Mouse (Mus musculus): ENCODE data around the gene Efhd2.
A peak's percentile ranks its signal among the peaks of the same experiment; 100 is the strongest.

Efhd2 gene

DNA sequence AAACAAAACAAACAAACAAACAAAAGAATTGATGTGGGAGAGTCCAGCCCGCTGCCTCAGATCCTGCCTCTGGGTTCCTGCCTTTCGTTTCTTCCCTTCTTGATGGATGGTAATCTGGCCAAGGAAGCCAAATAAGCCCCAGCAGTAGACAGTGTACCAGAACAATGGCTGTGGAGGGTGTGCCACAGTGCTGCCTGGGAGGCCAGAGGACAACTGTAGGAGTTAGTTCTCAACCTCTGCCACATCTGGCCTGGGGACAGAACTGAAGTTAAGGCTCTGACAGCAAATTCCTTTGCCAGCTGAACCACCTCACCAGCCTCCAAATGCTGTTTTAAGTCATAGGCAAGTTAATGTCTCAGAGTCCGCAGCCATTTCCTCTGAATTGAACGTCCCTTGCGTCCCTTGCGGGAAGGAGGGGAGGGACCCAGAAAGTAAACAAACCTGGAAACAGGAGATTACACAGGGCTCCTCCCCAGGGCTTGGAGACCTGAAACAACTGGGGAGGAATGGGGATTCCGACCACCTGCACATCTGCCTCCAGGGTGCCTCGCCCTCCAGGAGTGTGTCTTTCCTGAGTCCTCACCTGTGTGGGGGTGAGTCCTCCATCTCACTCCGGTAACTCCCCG is 6.7 kb upstream of the Efhd2 start:
- no peak for DNase-seq (ENCODE audit: low spot score in 2 of 2)

DNA sequence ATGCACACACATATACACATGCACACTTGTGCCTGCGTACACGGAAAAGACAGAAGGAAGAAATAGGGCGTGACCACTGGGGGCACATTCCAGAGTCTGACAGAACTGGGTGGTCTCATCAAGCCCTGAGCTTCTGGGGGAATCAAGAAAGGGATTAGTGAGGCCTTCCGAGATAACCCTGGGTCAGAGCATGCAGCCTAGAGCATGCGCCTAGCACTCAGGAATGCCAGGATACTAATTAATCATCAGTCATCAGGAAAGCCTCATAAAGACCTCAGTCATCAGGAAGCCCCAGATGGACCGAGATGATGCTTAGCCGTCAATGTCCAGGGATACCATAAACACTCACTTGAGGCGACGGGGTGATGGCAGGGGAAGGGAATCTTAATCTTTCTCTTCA is 5.2 kb upstream of the Efhd2 start:
- DNase-seq (ENCODE audit: low spot score in 2 of 2), result no peak

DNA sequence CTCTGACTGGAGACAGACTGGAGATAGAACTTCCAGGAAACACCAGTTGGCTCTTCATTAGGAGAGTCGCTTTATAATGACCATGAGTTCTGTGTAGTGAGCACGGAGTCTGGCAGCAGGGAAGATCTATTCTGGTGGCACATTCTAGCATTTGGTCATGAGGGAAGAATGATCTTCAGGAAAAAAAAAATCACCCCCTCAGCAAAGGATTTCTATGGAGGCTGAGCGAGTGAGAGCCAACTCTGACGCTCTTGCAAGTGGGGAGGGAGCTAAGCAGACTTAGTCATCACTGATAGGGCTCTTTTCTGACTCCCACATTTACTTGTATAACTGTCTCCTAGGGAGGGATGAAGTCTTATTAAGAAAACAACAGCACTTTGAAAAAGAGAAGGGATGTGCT is 4.4 kb upstream of the Efhd2 start:
- DNase-seq (ENCODE audit: low spot score in 2 of 2), result no peak

GRCm38 (mm10) chr4:141878621-141879020 is 3.9 kb upstream of the Efhd2 start:
- no peak for DNase-seq (ENCODE audit: low spot score in 2 of 2)

DNA sequence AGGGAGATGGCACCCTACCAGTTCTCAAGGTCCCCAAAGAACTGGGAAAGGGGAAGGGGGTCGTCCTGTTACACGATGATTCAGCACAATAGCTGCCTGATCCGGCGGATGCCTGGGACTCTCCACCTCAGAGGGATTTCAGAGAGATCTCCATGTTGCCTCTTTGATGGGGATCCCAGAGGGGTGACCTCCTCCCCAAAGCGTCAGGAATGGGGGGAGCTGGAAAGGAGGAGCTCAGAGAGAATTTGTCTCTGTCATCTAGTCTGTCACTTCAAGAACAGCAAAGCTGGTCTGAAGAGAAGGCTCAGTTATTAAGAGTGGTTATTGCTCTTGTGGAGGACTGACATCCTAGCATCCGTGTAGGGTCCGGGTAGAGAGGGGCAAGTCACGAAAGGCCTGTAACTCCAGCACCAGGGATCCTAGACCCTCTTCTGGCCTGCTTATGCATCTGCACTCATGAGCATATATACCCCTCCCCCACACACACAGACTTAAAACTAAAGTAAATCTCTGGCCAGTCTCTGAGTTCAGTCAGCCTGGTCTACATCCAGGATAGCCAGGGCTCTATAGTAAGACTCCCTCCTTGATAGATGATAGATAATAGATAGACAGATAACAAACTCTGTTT is 875 bp upstream of the Efhd2 start:
- no peak for DNase-seq (ENCODE audit: low spot score in 2 of 2)

DNA sequence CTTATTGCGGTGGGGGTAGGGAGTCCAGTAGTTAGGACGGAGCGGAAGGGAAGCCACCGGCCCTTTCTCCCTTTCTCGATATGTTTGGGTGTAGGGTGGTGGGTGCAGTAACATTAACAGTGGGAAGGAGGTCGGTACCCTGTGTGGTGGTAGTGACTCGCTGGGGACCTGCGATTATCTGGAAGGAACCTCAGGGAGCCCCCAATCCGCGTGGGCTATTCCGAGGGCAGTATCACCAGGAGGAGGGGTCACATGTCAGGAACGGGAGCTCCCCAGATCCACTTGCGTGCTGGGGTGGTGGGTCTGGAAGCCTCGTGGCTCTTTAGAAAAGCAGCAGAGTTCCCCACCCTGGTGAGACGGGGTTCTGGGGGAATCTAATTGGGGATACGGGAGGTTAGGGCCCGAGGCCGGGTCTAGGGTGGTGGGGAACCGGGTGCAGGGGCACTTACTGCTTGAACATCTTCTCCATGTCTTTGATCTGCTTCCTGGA is 564 bp downstream of the Efhd2 start:
- no peak for DNase-seq (ENCODE audit: low spot score in 2 of 2)

DNA sequence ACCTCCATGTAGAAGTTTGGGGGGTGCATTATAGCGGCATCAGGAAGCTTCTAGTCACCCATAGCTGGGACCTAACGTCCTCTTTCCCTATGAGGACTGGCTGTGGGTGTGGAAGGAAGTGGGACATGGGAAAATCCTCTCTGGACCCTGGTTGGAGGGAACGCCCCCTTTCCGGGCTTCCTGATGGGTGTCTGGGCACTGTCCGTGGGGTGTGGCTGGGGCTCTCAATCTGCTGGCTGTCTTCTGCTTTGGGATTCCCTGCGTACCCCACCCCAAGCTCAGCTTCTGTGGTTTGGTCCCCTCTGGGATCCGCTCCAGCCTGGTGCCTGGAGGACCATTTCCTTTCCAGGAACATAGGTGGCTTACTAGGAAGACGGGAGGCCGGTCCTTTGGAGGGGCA is 1.7 kb downstream of the Efhd2 start:
- DNase-seq (ENCODE audit: low spot score in 2 of 2), result peak in 1 of 2 experiments; percentile 12

DNA sequence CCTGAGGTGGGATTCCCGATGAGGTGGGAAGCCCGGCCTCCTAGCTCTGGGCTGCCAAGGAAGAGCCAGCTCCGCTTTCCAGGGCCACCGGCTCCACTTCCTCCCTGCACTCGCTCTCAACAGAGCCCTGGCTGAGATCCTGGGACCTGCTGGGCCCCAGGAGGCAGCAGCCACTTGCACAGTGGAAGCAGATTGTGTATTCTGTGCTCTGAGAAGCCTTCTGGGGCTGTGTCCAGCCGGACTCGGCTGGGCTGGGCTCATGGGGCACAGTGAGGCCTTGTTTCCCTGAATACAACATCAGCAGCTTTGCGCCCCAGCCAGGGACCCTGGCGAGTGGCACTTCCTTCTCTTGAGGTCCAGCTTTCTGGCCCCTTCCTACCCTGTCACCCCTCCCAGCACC is 2.8 kb downstream of the Efhd2 start:
- peak; percentile 53 to 69 for DNase-seq (ENCODE audit: low spot score in 2 of 2)

DNA sequence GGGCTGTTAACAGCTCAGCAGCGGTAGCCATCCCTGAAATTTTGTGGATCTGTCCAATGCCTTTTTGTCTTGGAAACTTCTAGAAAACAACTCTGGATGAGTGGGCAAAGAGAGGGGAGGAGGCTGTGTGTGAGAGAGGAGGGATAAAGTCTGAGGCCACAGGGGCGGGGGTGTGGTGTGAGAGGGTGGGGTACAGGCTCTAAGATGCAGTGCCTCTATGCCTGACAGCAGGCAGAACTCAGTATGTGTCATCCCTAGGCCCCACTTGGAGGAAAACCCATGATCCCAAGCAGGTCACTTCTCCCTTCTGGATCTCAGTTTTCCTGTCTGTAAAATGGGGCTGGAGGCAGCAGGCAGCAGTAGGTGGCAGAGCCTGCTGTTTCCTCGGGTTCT is 3.4 kb downstream of the Efhd2 start:
- DNase-seq (ENCODE audit: low spot score in 2 of 2), result no peak

DNA sequence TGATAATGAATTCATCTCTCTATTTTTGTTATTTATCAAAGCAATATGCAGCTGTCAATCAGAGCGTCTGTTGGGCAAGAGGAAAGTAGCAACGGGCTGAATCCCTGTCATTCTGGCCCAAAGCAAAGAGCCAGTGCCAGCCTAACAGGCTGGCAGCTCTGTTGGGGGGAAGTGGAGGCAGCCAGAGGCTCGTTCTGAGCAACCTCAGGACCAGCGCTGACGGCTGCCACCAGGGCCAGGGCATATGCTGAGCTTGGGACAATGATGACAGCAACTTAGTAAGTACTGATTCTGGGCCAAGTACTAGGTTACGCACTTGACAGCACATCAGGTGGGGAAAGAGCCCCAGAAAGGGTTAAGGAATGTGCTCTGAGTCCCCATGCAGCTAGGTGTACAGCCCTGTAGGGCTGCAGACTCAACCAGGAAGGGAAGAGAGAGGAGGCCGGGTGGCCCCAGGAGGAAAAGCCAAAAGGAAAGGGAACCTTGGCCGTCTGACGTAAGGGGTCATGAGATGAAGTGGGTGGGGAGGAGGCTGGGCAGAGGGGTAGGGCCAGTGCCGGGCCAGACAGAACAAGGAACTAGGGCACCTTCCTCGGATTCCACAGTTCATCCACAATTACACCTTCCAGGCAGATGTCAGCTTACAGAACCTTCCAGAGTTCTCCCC is 3.9 kb downstream of the Efhd2 start:
- DNase-seq (ENCODE audit: low spot score in 2 of 2), result peak in 1 of 2 experiments; percentile 9

GRCm38 (mm10) chr4:141869436-141870215 is 5.1 kb downstream of the Efhd2 start:
- DNase-seq (ENCODE audit: low spot score in 2 of 2), result peak in 1 of 2 experiments; percentile 3

GRCm38 (mm10) chr4:141868051-141868450 is 6.7 kb downstream of the Efhd2 start:
- DNase-seq (ENCODE audit: low spot score in 2 of 2), result peak in 1 of 2 experiments; percentile 33

DNA sequence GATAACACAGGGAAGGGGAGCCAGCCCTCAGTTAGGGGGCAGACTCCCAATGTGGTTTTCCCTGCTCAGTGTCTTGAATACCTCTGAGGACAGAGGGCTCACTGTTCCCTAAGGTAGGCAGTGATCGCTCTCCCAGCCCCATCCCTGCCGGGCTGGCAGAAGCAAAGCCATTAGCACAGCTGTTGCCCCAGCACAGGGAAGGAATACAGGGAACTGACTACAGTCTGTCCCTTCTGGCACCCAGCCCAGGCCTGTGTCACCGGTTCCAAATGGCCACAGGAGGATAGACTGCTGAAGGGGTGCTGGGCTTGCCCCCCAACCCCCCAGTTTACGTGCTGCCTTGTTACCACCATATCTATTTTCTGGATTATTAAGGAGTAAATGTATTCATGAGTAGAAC is 7.2 kb downstream of the Efhd2 start:
- peak; percentile 59 to 61 for DNase-seq (ENCODE audit: low spot score in 2 of 2)

DNA sequence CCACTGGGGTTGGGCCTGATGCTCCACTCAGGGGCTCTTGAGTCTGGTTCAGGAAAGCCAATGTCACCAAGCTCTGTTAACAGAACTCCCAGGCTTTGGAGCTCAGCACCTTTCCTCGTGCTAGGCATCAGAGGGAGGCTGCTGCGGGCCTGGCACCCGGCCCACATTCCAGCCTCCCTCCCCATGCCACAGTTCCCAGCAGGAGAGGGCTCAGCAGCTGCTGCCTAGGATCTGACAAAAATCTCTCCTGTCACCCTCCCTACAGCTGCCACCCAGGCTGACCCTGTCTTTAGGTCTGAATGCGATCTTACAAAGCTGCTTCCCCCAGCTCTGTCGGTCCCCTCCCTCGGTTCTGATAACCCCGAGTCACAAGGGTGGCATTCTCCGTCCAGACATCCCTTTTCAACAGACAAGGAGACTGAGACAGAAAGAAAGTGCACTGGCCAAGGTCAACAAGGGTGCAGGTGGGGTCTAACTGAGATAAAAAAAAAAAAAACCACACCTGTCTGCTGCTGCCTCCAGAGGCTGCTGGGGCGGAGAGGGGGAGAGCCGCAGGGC is 7.7 kb downstream of the Efhd2 start:
- DNase-seq (ENCODE audit: low spot score in 2 of 2), result peak in 1 of 2 experiments; percentile 33

GRCm38 (mm10) chr4:141865600-141865999 is 9.1 kb downstream of the Efhd2 start:
- DNase-seq (ENCODE audit: low spot score in 2 of 2), result no peak

GRCm38 (mm10) chr4:141865006-141865405 is 9.7 kb downstream of the Efhd2 start:
- DNase-seq (ENCODE audit: low spot score in 2 of 2), result no peak

GRCm38 (mm10) chr4:141864506-141864905 is 10.2 kb downstream of the Efhd2 start:
- no peak for DNase-seq (ENCODE audit: low spot score in 2 of 2)

GRCm38 (mm10) chr4:141863726-141864280 is 10.9 kb downstream of the Efhd2 start:
- peak in 1 of 2 experiments; percentile 5 for DNase-seq (ENCODE audit: low spot score in 2 of 2)

GRCm38 (mm10) chr4:141862867-141863266 is 11.9 kb downstream of the Efhd2 start:
- DNase-seq (ENCODE audit: low spot score in 2 of 2), result peak in 1 of 2 experiments; percentile 4

DNA sequence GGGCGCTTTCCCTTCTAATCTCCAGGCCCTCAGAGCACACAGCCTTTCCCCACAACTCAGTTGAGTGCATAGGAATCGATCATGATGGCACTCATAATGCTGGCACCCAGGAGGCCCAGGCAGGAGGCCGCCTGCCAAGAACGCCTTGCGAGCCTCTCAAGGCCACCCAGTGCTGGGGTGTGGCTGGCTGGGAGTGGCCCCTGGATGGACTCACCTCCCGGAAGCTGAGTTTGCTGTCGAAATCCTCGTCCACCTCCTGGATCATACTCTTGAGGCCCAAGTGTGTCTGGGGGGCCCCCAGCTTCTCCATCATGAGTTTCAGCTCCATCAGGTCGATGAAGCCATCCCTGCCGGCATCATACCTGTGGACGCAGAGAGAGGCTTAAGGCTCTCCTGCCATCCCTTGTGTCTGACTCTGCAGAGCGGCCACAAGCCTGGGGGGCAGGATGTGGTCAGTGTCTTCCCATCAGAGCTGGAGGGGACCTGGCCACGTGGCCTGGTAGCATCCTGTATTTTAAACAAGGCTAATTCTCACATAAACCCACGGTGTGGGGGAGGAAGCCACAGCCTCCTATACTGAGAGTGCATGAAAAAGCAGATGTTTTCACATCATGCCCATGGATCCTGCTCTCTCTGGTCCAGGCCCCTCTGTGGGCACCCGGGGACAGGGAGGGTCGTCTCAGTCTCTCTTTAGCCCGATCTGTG is 13.0 kb downstream of the Efhd2 start:
- DNase-seq (ENCODE audit: low spot score in 2 of 2), result no peak
